Mouse (Mus musculus) forebrain, embryonic 11.5 days (tissue): ENCODE results near the gene Xiap. TPM values are rescaled to one million over a fixed set of nuclear protein-coding genes. Genes with fewer than 3 reads are reported as not detected.

Experiments used
- ATAC-seq: fragments of 200-750 bp; cut with Nextera tagmentation; replicated peaks from 2 replicates; pipeline ENCODE4 v1.8.0; 2017; ENCODE audit warnings: moderate TSS enrichment; ENCODE audit not compliant: low FRiP score
- DNase-seq: peaks from one replicate; pipeline ENCODE4 v3.0.0-alpha.2; 2017; ENCODE audit warnings: low spot score
- H3K27ac ChIP-seq: fragments of 300-500 bp; sonication (generic); 2 replicates; pipeline ENCODE4 v1.5.1; 2014; ENCODE audit warnings: low read depth, low read length
- H3K27me3 ChIP-seq: fragments of 300-500 bp; sonication (generic); 2 replicates; pipeline ENCODE4 v1.6.1; 2014; ENCODE audit warnings: mild to moderate bottlenecking, low read length, mixed read lengths; ENCODE audit not compliant: control insufficient read depth, insufficient read depth
- H3K36me3 ChIP-seq: fragments of 300-500 bp; sonication (generic); 2 replicates; pipeline ENCODE4 v1.6.1; 2014; ENCODE audit warnings: mild to moderate bottlenecking, low read length, moderate library complexity, mixed read lengths; ENCODE audit not compliant: control insufficient read depth, insufficient read depth
- H3K4me1 ChIP-seq: fragments of 300-500 bp; sonication (generic); replicated peaks from 2 replicates; pipeline ENCODE4 v1.6.1; 2014; ENCODE audit warnings: low read length, mixed read lengths; ENCODE audit not compliant: control insufficient read depth, insufficient read depth
- H3K4me2 ChIP-seq: fragments of 300-500 bp; sonication (generic); 2 replicates; pipeline ENCODE4 v1.6.1; 2014; ENCODE audit warnings: low read depth, mild to moderate bottlenecking, low read length, moderate library complexity, mixed read lengths; ENCODE audit not compliant: severe bottlenecking
- H3K4me3 ChIP-seq: fragments of 300-500 bp; sonication (generic); 2 replicates; pipeline ENCODE4 v1.5.1; 2014; ENCODE audit warnings: low read depth, low read length
- H3K9ac ChIP-seq: fragments of 300-500 bp; sonication (generic); 2 replicates; pipeline ENCODE4 v1.6.1; 2014; ENCODE audit warnings: low read length
- H3K9me3 ChIP-seq: fragments of 300-500 bp; sonication (generic); 2 replicates; pipeline ENCODE4 v1.6.1; 2016; ENCODE audit warnings: low read length, mixed read lengths; ENCODE audit not compliant: control insufficient read depth
- WGBS: fragments of 180-500 bp; shearing (Covaris S2); extraction: QIAGEN DNeasy Blood & Tissue Kit; methylation state at CpG from one replicate; pipeline ENCODE4 v1.1.7; 2014; 5-methylcytosine and 5-hydroxymethylcytosine counted together
- polyA plus RNA-seq: library from polyadenylated mRNA; unstranded; fragments of >200 nt; fragmentation: Nextera tagmentation; extraction: Ambion mirVana; gene quantifications from 2 replicates; pipeline ENCODE4 v1.2.1, GENCODE M21; 2014

The Xiap gene
- polyA plus RNA-seq, 1 experiment from 2014 or later = 16.4 TPM

GRCm38 (mm10) chrX:42065086-42065485 is 5.6 kb downstream of the Xiap start:
- Histone ChIP-seq H3K4me1 (no peaks in the 10 kb centered on the region), H3K4me2 (no peak overlapping the region), H3K27me3 (no peaks in the 10 kb centered on the region), H3K36me3 (no peaks in the 10 kb centered on the region), H3K9me3 (no peaks in the 10 kb centered on the region), H3K27ac (no peak overlapping the region), H3K9ac (no peak overlapping the region), H3K4me3 (no peak overlapping the region)
- ATAC-seq (no peak), DNase-seq (no peak)
- 92% methylated on average over 6 of the region's 6 CpGs for WGBS

- Histone ChIP-seq H3K9ac (no peak overlapping the region), H3K9me3 (no peaks in the 10 kb centered on the region), H3K27me3 (no peaks in the 10 kb centered on the region), H3K27ac (no peak overlapping the region), H3K4me3 (no peak overlapping the region), H3K4me1 (no peaks in the 10 kb centered on the region; the same call in 1 of the 2 replicates), H3K36me3 (no peaks in the 10 kb centered on the region), H3K4me2 (no peak overlapping the region)
- DNase-seq (no peak), ATAC-seq (no peak)
- 56% methylated on average over 1 of the region's 1 CpGs for WGBS
Observed at GRCm38 (mm10) chrX:42066771-42067170, 7.3 kb downstream of the Xiap start.

- H3K4me1 ChIP-seq = no peaks in the 10 kb centered on the region; the same call in 1 of the 2 replicates
- H3K27ac ChIP-seq = peak overlapping the region; percentile 89
- no peaks in the 10 kb centered on the region for H3K36me3 ChIP-seq
- peak overlapping the region; percentile 35 for H3K4me2 ChIP-seq
- peak overlapping the region; percentile 42 for H3K4me3 ChIP-seq
- H3K27me3 ChIP-seq = no peaks in the 10 kb centered on the region
- DNase-seq = peak; percentile 85
- WGBS = 15% methylated on average over 25 of the region's 27 CpGs
- H3K9me3 ChIP-seq = no peaks in the 10 kb centered on the region
- ATAC-seq = peak; percentile 80
- peak overlapping the region; percentile 64 for H3K9ac ChIP-seq
Observed at GRCm38 (mm10) chrX:42067791-42068200, 8.3 kb downstream of the Xiap start.

DNA sequence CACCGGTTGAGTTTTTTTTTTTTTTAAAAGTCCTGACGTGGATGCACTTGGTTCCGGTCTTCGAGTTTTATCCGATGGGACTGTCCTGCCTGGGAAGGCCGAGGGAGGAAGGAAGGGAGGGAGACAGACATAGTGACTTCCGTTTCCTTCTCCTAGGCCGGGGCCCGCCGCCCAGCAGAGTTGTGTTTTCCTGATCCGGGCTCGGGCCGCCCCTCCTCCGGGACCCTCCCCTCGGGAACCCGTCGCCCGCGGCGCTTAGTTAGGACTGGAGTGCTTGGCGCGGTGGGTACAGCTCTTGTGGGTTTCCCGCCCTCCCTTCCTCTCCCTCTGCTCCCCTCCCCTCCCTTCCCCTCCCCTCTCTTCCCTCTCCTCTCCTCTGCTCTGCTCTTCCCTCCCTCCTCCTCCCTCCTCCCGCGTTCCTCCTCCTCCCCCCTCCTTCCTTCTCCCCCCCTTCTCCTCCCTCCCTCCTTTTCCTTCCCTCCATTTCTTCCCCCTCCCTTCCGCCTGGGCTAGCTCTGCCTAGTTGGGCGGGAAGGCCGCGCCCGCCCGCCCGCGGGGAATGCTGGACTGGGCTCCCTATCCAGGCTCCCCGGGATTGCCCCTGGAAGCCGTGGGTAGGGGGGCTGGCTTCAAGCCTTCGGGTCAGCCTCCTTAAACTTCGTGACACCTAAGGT is 8.9 kb downstream of the Xiap start:
- H3K4me1 ChIP-seq = no peaks in the 10 kb centered on the region; the same call in 1 of the 2 replicates
- peak overlapping the region; percentile 64 for H3K9ac ChIP-seq
- WGBS = 1% methylated on average over 23 of the region's 37 CpGs
- no peaks in the 10 kb centered on the region for H3K27me3 ChIP-seq
- ATAC-seq (peak; percentile 93), DNase-seq (peak; percentile 90)
- H3K4me2 ChIP-seq = peak overlapping the region; percentile 37
- no peaks in the 10 kb centered on the region for H3K9me3 ChIP-seq
- no peaks in the 10 kb centered on the region for H3K36me3 ChIP-seq
- H3K27ac ChIP-seq = peak overlapping the region; percentile 89
- peak overlapping the region; percentile 42 for H3K4me3 ChIP-seq

- Histone ChIP-seq H3K4me3 (peak overlapping the region; percentile 42), H3K27ac (peak overlapping the region; percentile 55), H3K4me2 (peak overlapping the region; percentile 37), H3K4me1 (no peaks in the 10 kb centered on the region; the same call in 1 of the 2 replicates), H3K27me3 (no peaks in the 10 kb centered on the region), H3K9me3 (no peaks in the 10 kb centered on the region), H3K9ac (peak overlapping the region; percentile 57), H3K36me3 (no peaks in the 10 kb centered on the region)
- ATAC-seq (no peak; the same call in 1 of the 2 replicates), DNase-seq (no peak)
- 16% methylated on average over 3 of the region's 3 CpGs for WGBS
Observed at GRCm38 (mm10) chrX:42068875-42069257, 9.4 kb downstream of the Xiap start.

DNA sequence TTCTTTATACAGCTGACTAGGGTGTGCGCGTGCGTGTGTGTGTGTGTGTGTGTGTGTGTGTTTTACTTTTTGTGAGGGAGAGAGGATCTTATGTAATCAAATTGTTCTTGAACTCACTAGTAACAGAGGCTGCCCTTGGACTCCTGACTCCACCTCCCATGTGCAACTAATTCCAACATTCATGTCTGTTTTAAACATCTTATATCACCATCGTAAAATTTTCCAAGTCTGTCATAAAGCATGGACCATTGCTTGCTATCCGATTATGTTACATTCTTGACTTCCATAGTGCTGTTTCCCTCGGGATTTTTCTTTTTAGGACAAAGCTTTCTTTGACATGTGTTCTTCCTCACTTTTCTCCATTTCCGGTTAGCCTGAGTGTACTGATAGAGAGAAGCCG is 28.3 kb downstream of the Xiap start:
- DNase-seq = no peak
- H3K36me3 ChIP-seq = no peaks in the 10 kb centered on the region
- no peak overlapping the region for H3K4me2 ChIP-seq
- no peaks in the 10 kb centered on the region for H3K27me3 ChIP-seq
- ATAC-seq = no peak
- H3K27ac ChIP-seq = no peak overlapping the region
- no peaks in the 10 kb centered on the region for H3K4me1 ChIP-seq
- 94% methylated on average over 8 of the region's 8 CpGs for WGBS
- H3K9ac ChIP-seq = no peak overlapping the region
- H3K4me3 ChIP-seq = no peak overlapping the region
- no peaks in the 10 kb centered on the region for H3K9me3 ChIP-seq

DNA sequence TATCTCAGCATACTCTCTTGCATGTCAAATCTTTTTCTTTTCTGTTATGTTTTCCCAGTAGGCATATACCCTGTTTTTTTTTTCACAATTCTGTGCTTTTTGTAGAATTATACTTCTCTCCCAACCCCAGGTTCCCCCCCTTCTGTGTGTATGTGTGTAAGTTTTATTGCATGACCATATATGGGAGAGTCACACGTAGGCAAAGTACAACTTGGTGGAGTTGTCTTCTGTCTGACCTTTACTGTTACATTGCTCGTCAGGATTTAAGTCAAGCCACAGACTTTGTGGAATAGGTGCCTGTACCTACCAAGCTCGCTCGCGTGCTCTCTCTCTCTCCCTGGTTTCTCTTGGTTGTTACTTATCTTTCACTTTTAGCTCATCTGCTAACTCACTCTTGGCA is 28.7 kb downstream of the Xiap start:
- no peaks in the 10 kb centered on the region for H3K4me1 ChIP-seq
- no peak overlapping the region for H3K4me2 ChIP-seq
- no peaks in the 10 kb centered on the region for H3K27me3 ChIP-seq
- H3K4me3 ChIP-seq = no peak overlapping the region
- DNase-seq (no peak), ATAC-seq (no peak)
- no peaks in the 10 kb centered on the region for H3K36me3 ChIP-seq
- 94% methylated on average over 5 of the region's 5 CpGs for WGBS
- H3K27ac ChIP-seq = no peak overlapping the region
- no peak overlapping the region for H3K9ac ChIP-seq
- H3K9me3 ChIP-seq = no peaks in the 10 kb centered on the region

DNA sequence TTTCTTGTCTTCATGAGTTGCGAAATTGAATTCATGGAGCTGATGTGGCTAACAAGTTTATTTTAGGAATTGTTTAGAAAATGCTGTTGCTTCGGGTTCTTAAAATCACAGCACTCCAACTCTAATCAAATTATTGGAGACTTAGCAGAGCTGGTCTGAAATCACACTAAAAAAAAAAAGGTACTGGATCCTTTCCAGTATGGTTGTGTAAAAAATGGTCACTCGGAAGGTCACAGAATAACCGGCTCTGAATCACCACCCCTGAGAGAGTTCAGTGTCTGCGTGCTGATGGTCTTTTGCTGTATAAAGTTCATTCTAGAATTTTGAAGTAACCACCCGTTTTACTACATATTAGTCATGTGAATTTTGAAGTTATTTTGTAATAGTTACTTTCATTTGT is 47.7 kb downstream of the Xiap start:
- WGBS = 90% methylated on average over 6 of the region's 6 CpGs
- Histone ChIP-seq H3K9ac (no peak overlapping the region), H3K9me3 (no peaks in the 10 kb centered on the region; the same call in 1 of the 2 replicates), H3K4me2 (no peak overlapping the region), H3K27me3 (no peaks in the 10 kb centered on the region), H3K4me3 (no peak overlapping the region), H3K36me3 (no peaks in the 10 kb centered on the region; the same call in 1 of the 2 replicates), H3K4me1 (no peaks in the 10 kb centered on the region), H3K27ac (no peak overlapping the region)
- no peak for DNase-seq
- ATAC-seq = no peak

DNA sequence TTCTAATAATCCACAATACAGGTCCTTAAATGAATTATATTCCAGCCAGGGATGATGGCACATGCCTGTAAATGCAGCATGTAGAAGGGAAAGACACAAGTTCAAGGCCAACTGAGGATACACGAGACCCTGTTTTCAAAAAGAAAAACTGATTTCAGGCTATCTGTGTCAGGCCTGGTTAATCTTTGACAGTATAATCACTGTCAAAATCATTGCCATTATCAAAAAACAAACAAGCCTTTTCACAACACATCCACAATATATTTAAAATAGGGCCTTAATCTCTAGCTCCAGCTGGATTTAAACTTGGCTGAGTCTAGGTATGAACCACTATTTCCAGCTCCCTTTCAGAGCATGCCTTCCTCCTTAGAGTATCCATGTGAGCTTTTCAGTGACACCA is 51.1 kb downstream of the Xiap start:
- no peak overlapping the region for H3K4me3 ChIP-seq
- DNase-seq (no peak), ATAC-seq (no peak)
- no peaks in the 10 kb centered on the region; the same call in 1 of the 2 replicates for H3K9me3 ChIP-seq
- H3K9ac ChIP-seq = no peak overlapping the region
- H3K27me3 ChIP-seq = no peaks in the 10 kb centered on the region
- no peak overlapping the region for H3K27ac ChIP-seq
- no peaks in the 10 kb centered on the region for H3K4me1 ChIP-seq
- H3K36me3 ChIP-seq = no peaks in the 10 kb centered on the region; the same call in 1 of the 2 replicates
- no peak overlapping the region for H3K4me2 ChIP-seq
- 94% methylated on average over 1 of the region's 1 CpGs for WGBS
